Mouse (Mus musculus): ENCODE measurements around the gene Svip. TPM values are rescaled to one million over a fixed set of nuclear protein-coding genes. Genes with fewer than 3 reads are reported as not detected.

Svip gene
- 13.4 and 13.8 TPM in 2 replicates for polyA plus RNA-seq (2015; fragmentation: Nextera tagmentation; extraction: Ambion mirVana)

- ATAC-seq (replicated peaks; ENCODE audit: low FRiP score, low read depth) (peak; percentile 96), DNase-seq (ENCODE audit: low spot score) (peak; percentile 96)
- TF ChIP-seq CTCF (IDR thresholded peaks at IDR 0.05; ENCODE audit: low read depth), result no peak
- H3K27me3 ChIP-seq (ENCODE audit: insufficient read depth, low read length), result no peaks in the 10 kb centered on the region
- no peaks in the 10 kb centered on the region for H3K4me1 ChIP-seq (replicated peaks; ENCODE audit: insufficient read depth, low read length)
- H3K27ac ChIP-seq, result peak within 1 kb of the TSS; percentile 71
- WGBS, result under 1% methylated on average over 40 of the region's 47 CpGs
- H3K4me2 ChIP-seq (ENCODE audit: low read length), result peak within 1 kb of the TSS; percentile 57
- H3K36me3 ChIP-seq (ENCODE audit: insufficient read depth, low read length), result no peaks in the 10 kb centered on the region
- H3K9me3 ChIP-seq (replicated peaks; ENCODE audit: low read length), result no peaks in the 10 kb centered on the region
- H3K4me3 ChIP-seq (replicated peaks; ENCODE audit: low read depth, low read length), result peak within 1 kb of the TSS; percentile 51
- H3K9ac ChIP-seq (ENCODE audit: low read depth, low read length), result peak within 1 kb of the TSS; percentile 48
Observed at GRCm38 (mm10) chr7:52005511-52006295, at the start of gene Svip. Gene Svip, minus strand, starts transcription at chr7:52006018.

- ATAC-seq (replicated peaks; ENCODE audit: low FRiP score, low read depth) (no peak), DNase-seq (ENCODE audit: low spot score) (peak; percentile 89)
- Histone ChIP-seq H3K36me3 (ENCODE audit: insufficient read depth, low read length) (no peaks in the 10 kb centered on the region), H3K9ac (ENCODE audit: low read depth, low read length) (no peak overlapping the region), H3K27me3 (ENCODE audit: insufficient read depth, low read length) (no peaks in the 10 kb centered on the region), H3K4me1 (replicated peaks; ENCODE audit: insufficient read depth, low read length) (no peaks in the 10 kb centered on the region), H3K9me3 (replicated peaks; ENCODE audit: low read length) (no peaks in the 10 kb centered on the region), H3K27ac (no peak overlapping the region), H3K4me3 (replicated peaks; ENCODE audit: low read depth, low read length) (no peak overlapping the region), H3K4me2 (ENCODE audit: low read length) (no peak overlapping the region)
- peak; percentile 88 for TF ChIP-seq CTCF (IDR thresholded peaks at IDR 0.05; ENCODE audit: low read depth)
- WGBS, result 42% methylated on average over 8 of the region's 8 CpGs
Observed at GRCm38 (mm10) chr7:52037600-52038582, 32.1 kb upstream of the Svip start.

- ATAC-seq (replicated peaks; ENCODE audit: low FRiP score, low read depth) (no peak), DNase-seq (ENCODE audit: low spot score) (no peak)
- no peak overlapping the region for H3K4me3 ChIP-seq (replicated peaks; ENCODE audit: low read depth, low read length)
- 94% methylated on average over 5 of the region's 5 CpGs for WGBS
- H3K4me2 ChIP-seq (ENCODE audit: low read length), result no peak overlapping the region
- no peak overlapping the region for H3K27ac ChIP-seq
- H3K9me3 ChIP-seq (replicated peaks; ENCODE audit: low read length), result no peaks in the 10 kb centered on the region; the same call in 1 of the 2 replicates
- no peaks in the 10 kb centered on the region for H3K27me3 ChIP-seq (ENCODE audit: insufficient read depth, low read length)
- H3K9ac ChIP-seq (ENCODE audit: low read depth, low read length), result no peak overlapping the region
- no peaks in the 10 kb centered on the region for H3K4me1 ChIP-seq (replicated peaks; ENCODE audit: insufficient read depth, low read length)
- no peak for TF ChIP-seq CTCF (IDR thresholded peaks at IDR 0.05; ENCODE audit: low read depth)
- H3K36me3 ChIP-seq (ENCODE audit: insufficient read depth, low read length), result no peaks in the 10 kb centered on the region
Observed at GRCm38 (mm10) chr7:52024050-52024626, 18.3 kb upstream of the Svip start.

GRCm38 (mm10) chr7:52022039-52022438, 16.2 kb upstream of the Svip start:
- Histone ChIP-seq H3K36me3 (ENCODE audit: insufficient read depth, low read length) (no peaks in the 10 kb centered on the region), H3K9ac (ENCODE audit: low read depth, low read length) (no peak overlapping the region), H3K9me3 (replicated peaks; ENCODE audit: low read length) (no peaks in the 10 kb centered on the region; the same call in 1 of the 2 replicates), H3K4me1 (replicated peaks; ENCODE audit: insufficient read depth, low read length) (no peaks in the 10 kb centered on the region), H3K4me3 (replicated peaks; ENCODE audit: low read depth, low read length) (no peak overlapping the region), H3K27ac (no peak overlapping the region), H3K27me3 (ENCODE audit: insufficient read depth, low read length) (no peaks in the 10 kb centered on the region), H3K4me2 (ENCODE audit: low read length) (no peak overlapping the region)
- DNase-seq (ENCODE audit: low spot score), result no peak
- TF ChIP-seq CTCF (IDR thresholded peaks at IDR 0.05; ENCODE audit: low read depth), result no peak
- ATAC-seq (replicated peaks; ENCODE audit: low FRiP score, low read depth), result no peak
- WGBS, result 85% methylated on average over 4 of the region's 4 CpGs

- Histone ChIP-seq H3K36me3 (ENCODE audit: insufficient read depth, low read length) (no peaks in the 10 kb centered on the region), H3K9me3 (replicated peaks; ENCODE audit: low read length) (no peaks in the 10 kb centered on the region), H3K4me3 (replicated peaks; ENCODE audit: low read depth, low read length) (no peak within 1 kb of the TSS), H3K9ac (ENCODE audit: low read depth, low read length) (no peak within 1 kb of the TSS), H3K4me1 (replicated peaks; ENCODE audit: insufficient read depth, low read length) (no peaks in the 10 kb centered on the region), H3K4me2 (ENCODE audit: low read length) (no peak within 1 kb of the TSS), H3K27ac (no peak within 1 kb of the TSS), H3K27me3 (ENCODE audit: insufficient read depth, low read length) (no peaks in the 10 kb centered on the region)
- 77% methylated on average over 3 of the region's 3 CpGs for WGBS
- no peak for DNase-seq (ENCODE audit: low spot score)
- no peak for TF ChIP-seq CTCF (IDR thresholded peaks at IDR 0.05; ENCODE audit: low read depth)
- no peak for ATAC-seq (replicated peaks; ENCODE audit: low FRiP score, low read depth)
Observed at GRCm38 (mm10) chr7:52015628-52016027, 9.8 kb upstream of the Svip start, which contains the start of gene 1700015G11Rik. Gene 1700015G11Rik, minus strand, starts transcription at chr7:52015728.

- no peaks in the 10 kb centered on the region for H3K4me1 ChIP-seq (replicated peaks; ENCODE audit: insufficient read depth, low read length)
- no peak overlapping the region for H3K4me3 ChIP-seq (replicated peaks; ENCODE audit: low read depth, low read length)
- H3K36me3 ChIP-seq (ENCODE audit: insufficient read depth, low read length), result no peaks in the 10 kb centered on the region
- H3K27me3 ChIP-seq (ENCODE audit: insufficient read depth, low read length), result no peaks in the 10 kb centered on the region
- DNase-seq (ENCODE audit: low spot score) (no peak), ATAC-seq (replicated peaks; ENCODE audit: low FRiP score, low read depth) (no peak)
- no peak overlapping the region for H3K27ac ChIP-seq
- TF ChIP-seq CTCF (IDR thresholded peaks at IDR 0.05; ENCODE audit: low read depth), result no peak
- WGBS, result 82% methylated on average over 1 of the region's 1 CpGs
- H3K4me2 ChIP-seq (ENCODE audit: low read length), result no peak overlapping the region
- no peak overlapping the region for H3K9ac ChIP-seq (ENCODE audit: low read depth, low read length)
- H3K9me3 ChIP-seq (replicated peaks; ENCODE audit: low read length), result no peaks in the 10 kb centered on the region
Observed at GRCm38 (mm10) chr7:52015180-52015579, 9.4 kb upstream of the Svip start.
